Comparison of ENCODE assay signal across 14 mouse cellular contexts in the genomic region with DNA sequence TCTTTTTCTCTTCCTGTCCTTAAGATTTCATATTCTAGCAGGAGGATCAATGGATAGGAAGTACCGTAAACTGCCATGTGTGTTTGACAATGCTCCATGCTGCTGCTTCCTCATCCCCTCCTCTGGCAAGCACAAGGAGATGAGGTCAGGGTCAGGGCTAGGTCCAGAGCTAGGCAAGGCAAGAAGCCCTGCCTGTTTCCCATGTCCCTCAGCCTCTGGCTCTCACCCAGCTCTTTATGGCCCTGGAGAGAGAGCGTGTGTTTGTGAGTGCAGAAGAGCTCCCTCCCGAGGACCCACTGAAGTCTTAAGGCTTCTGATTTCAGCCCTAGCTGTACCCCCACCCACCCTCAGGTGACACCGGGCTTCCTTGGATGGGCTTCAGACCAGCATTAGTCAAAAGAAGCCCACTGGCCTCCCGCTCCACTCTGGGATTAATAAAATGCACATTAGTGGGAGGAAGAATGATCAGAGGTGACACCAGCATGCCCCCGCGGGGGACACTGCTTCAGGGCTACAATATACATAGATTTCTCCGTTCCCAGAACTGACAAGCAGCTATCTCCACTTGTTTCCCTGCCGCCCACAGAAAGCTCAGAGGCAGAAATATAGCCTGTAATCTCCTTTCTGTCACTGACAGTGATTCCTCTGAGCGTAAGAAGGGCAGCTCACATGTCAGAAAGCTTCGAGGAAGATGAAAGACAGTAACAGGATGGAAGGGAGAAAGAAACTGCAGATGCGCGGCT.
A peak's percentile ranks its signal among the peaks of the same experiment; 100 is the strongest.
DNase-seq lines count a peak whose midpoint lies in the region; ATAC-seq and TF ChIP-seq lines count a peak whose summit lies in the region.
"Had no signal": no experiment of that assay in that cellular context is flagged by ENCODE, and none has a peak within 500 bp of the region (broad histone marks: within the 10 kb centered on the region; RNA-seq: fewer than 3 reads in every experiment).

No protein-coding gene starts in this region.

- intact Hi-C loops in left cerebral cortex, postnatal 4 days (cut with DNase I): no loop called here

- peaks cover 16% of the 10 kb centered on the region for H3K4me1 ChIP-seq in forebrain, embryonic 12.5 days
- peaks cover 2% of the 10 kb centered on the region for H3K4me1 ChIP-seq in forebrain, embryonic 15.5 days
- H3K4me1 ChIP-seq in midbrain, embryonic 14.5 days (ENCODE audit: control insufficient read depth, insufficient read depth, low read length): peaks cover 11% of the 10 kb centered on the region
- H3K4me1 ChIP-seq: stomach, embryonic 15.5 days had no signal

- TF ChIP-seq POLR2A in brain, embryonic 14.5 days (IDR thresholded peaks at IDR 0.05; ENCODE audit: borderline replicate concordance, extremely low read depth, insufficient read depth, insufficient read length, poor library complexity, severe bottlenecking): no peak

- H3K27me3 ChIP-seq in forebrain, embryonic 12.5 days: no peaks in the 10 kb centered on the region
- no peaks in the 10 kb centered on the region for H3K27me3 ChIP-seq in forebrain, embryonic 15.5 days
- H3K27me3 ChIP-seq in midbrain, embryonic 14.5 days (ENCODE audit: control insufficient read depth, insufficient read depth, low read length): no peaks in the 10 kb centered on the region
- H3K27me3 ChIP-seq: kidney, embryonic 15.5 days; limb, embryonic 15.5 days; stomach, embryonic 15.5 days had no signal

- no peaks in the 10 kb centered on the region; the same call in 1 of the 2 replicates for H3K36me3 ChIP-seq in forebrain, embryonic 12.5 days (replicated peaks)
- H3K36me3 ChIP-seq in forebrain, embryonic 15.5 days: no peaks in the 10 kb centered on the region
- H3K36me3 ChIP-seq in midbrain, embryonic 14.5 days (ENCODE audit: control insufficient read depth, insufficient read depth, low read length): no peaks in the 10 kb centered on the region
- H3K36me3 ChIP-seq: limb, embryonic 15.5 days; stomach, embryonic 15.5 days had no signal

- no peak for TF ChIP-seq CTCF in brain, embryonic 14.5 days (IDR thresholded peaks at IDR 0.05; ENCODE audit: borderline replicate concordance, extremely low read depth, insufficient read depth, insufficient read length)

- no peaks in the 10 kb centered on the region for H3K9me3 ChIP-seq in forebrain, embryonic 12.5 days
- no peaks in the 10 kb centered on the region for H3K9me3 ChIP-seq in forebrain, embryonic 15.5 days
- H3K9me3 ChIP-seq in midbrain, embryonic 14.5 days (ENCODE audit: control insufficient read depth, low read length): no peaks in the 10 kb centered on the region
- H3K9me3 ChIP-seq: kidney, embryonic 15.5 days; limb, embryonic 15.5 days; stomach, embryonic 15.5 days had no signal

- 0 out of 2 replicates have a peak overlapping the region, but pooled peaks have one; percentile 4 for H3K27ac ChIP-seq in forebrain, embryonic 12.5 days
- no peak overlapping the region for H3K27ac ChIP-seq in forebrain, embryonic 15.5 days (replicated peaks)
- H3K27ac ChIP-seq in midbrain, embryonic 14.5 days (replicated peaks; ENCODE audit: low read depth, low read length): peak overlapping the region; percentile 72
- H3K27ac ChIP-seq: kidney, embryonic 15.5 days; limb, embryonic 15.5 days; stomach, embryonic 15.5 days had no signal

- no peak overlapping the region for H3K4me3 ChIP-seq in forebrain, embryonic 12.5 days (replicated peaks)
- no peak overlapping the region for H3K4me3 ChIP-seq in forebrain, embryonic 15.5 days
- no peak overlapping the region for H3K4me3 ChIP-seq in midbrain, embryonic 14.5 days (replicated peaks; ENCODE audit: low read depth, low read length)
- H3K4me3 ChIP-seq: kidney, embryonic 15.5 days; limb, embryonic 15.5 days; stomach, embryonic 15.5 days had no signal

- ATAC-seq in forebrain, embryonic 12.5 days (ENCODE audit: low FRiP score): no peak
- no peak for ATAC-seq in forebrain, embryonic 15.5 days (replicated peaks)
- ATAC-seq in midbrain, embryonic 14.5 days (ENCODE audit: low FRiP score, low TSS enrichment): no peak

- H3K9ac ChIP-seq in forebrain, embryonic 12.5 days: no peak overlapping the region
- H3K9ac ChIP-seq in forebrain, embryonic 15.5 days (replicated peaks): no peak overlapping the region
- H3K9ac ChIP-seq in midbrain, embryonic 14.5 days (replicated peaks; ENCODE audit: low read length): no peak overlapping the region
- H3K9ac ChIP-seq: kidney, embryonic 15.5 days; limb, embryonic 15.5 days; lung, embryonic 14.5 days; stomach, embryonic 15.5 days had no signal

- peak; percentile 53 for DNase-seq in kidney, postnatal 10 days
- DNase-seq in kidney, postnatal 4 days: no peak
- DNase-seq in brain, embryonic 14.5 days (ENCODE audit: low read depth): peak; percentile 53
- peak; percentile 56 for DNase-seq in midbrain, embryonic 14.5 days
- DNase-seq in left cerebral cortex, postnatal 4 days: no peak
- DNase-seq in urinary bladder, postnatal 4 days (ENCODE audit: low spot score in 2 of 2): no peak
- DNase-seq: adrenal gland, postnatal 25 days; heart, postnatal 4 days; lung, embryonic 14.5 days had no signal

- H3K4me2 ChIP-seq in forebrain, embryonic 12.5 days: no peak overlapping the region
- no peak overlapping the region for H3K4me2 ChIP-seq in forebrain, embryonic 15.5 days (replicated peaks)
- H3K4me2 ChIP-seq in midbrain, embryonic 14.5 days (ENCODE audit: low read length): 0 out of 2 replicates have a peak overlapping the region, but pooled peaks have one; percentile 2
- H3K4me2 ChIP-seq: kidney, embryonic 15.5 days; limb, embryonic 15.5 days; lung, embryonic 14.5 days; stomach, embryonic 15.5 days had no signal

- 76% methylated on average over 13 of the region's 13 CpGs for WGBS in forebrain, embryonic 12.5 days
- WGBS in forebrain, embryonic 15.5 days: 76% methylated on average over 13 of the region's 13 CpGs
- WGBS in midbrain, embryonic 14.5 days: 50% methylated on average over 13 of the region's 13 CpGs

Comparison
In these comparisons a context has a peak if more than half of its experiments do, and no peak if none do; other contexts are left out.
1. DNase-seq: peak in kidney, postnatal 10 days (single experiment), brain, embryonic 14.5 days (single experiment) and midbrain, embryonic 14.5 days (single experiment); none in kidney, postnatal 4 days (0 of 2), left cerebral cortex, postnatal 4 days (single experiment) and urinary bladder, postnatal 4 days (0 of 2).